Mouse (Mus musculus): ENCODE data around the gene Gm973. TPM values are rescaled to one million over a fixed set of nuclear protein-coding genes. Genes with fewer than 3 reads are reported as not detected.
A peak's percentile ranks its signal among the peaks of the same experiment; 100 is the strongest.

The Gm973 gene
- polyA plus RNA-seq, 1 experiment from 2014 or later, result 5.5 TPM

DNA sequence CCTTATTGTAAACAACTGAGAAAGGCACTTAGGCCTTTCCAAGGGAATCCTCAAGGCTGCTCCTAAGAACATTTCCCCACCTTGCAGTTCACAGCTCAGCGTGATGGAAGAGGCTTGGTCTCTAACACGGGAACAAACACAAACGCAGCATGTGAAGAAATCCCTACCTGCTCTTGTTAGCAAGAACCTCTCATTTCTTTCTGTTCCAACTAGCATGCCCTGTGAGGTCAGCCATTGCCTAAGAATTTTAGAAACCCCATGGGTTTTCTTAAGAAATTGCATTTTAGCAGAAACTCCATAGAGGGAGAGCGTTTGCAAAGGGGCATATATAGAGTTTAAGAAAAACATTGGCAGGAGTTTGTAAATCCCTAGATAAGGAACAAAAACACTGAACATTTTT lies 27.6 kb upstream of the Gm973 start:
- no peaks in the 10 kb centered on the region for H3K9me3 ChIP-seq (ENCODE audit: low read length)
- no peak overlapping the region for H3K9ac ChIP-seq (replicated peaks; ENCODE audit: low read depth)
- ATAC-seq, result peak; percentile 14; the same call in 1 of the 2 replicates

DNA sequence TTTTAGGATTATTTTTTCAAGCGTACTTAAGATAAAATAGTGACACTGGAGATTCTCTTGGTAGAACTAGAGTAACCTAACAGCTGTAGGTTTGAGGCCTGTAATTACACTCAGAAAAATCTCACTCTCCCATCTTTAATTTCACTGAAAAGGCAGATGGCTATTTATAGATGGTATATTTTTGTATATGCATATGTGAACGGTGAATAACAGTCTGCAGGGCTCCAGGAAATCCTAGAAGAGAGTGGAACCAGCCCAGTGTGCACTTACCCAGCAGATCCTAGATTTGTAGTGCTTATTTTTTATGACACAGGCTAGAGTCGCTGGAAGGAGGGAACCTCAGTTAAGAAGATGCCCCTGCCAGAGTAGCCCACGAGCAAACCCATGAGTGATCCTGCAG lies 27.1 kb upstream of the Gm973 start:
- H3K9me3 ChIP-seq (ENCODE audit: low read length), result no peaks in the 10 kb centered on the region
- H3K9ac ChIP-seq (replicated peaks; ENCODE audit: low read depth), result no peak overlapping the region
- DNase-seq (ENCODE audit: low spot score) (no peak), ATAC-seq (no peak)
- H3K36me3 ChIP-seq (ENCODE audit: insufficient read depth, low read length), result no peaks in the 10 kb centered on the region
- H3K4me1 ChIP-seq (ENCODE audit: insufficient read depth, low read depth, low read length), result peaks cover 20% of the 10 kb centered on the region; the same call in 1 of the 2 replicates
- 0 out of 2 replicates have a peak, but pooled peaks cover 1% of the 10 kb centered on the region for H3K27me3 ChIP-seq (replicated peaks; ENCODE audit: insufficient read depth, low read length)
- TF ChIP-seq CTCF (IDR thresholded peaks at IDR 0.05), result no peak
- no peak for TF ChIP-seq EP300 (IDR thresholded peaks at IDR 0.05)
- no peak overlapping the region for H3K4me3 ChIP-seq (ENCODE audit: low read depth, low read length)
- WGBS, result 15% methylated on average over 4 of the region's 4 CpGs
- H3K27ac ChIP-seq (ENCODE audit: low read length), result peak overlapping the region; percentile 77
- H3K4me2 ChIP-seq (replicated peaks; ENCODE audit: low read depth, low read length), result no peak overlapping the region

More for the DNA sequence above, 27.6 kb upstream of the Gm973 start:
- H3K4me2 ChIP-seq (replicated peaks; ENCODE audit: low read depth, low read length), result no peak overlapping the region
- H3K27me3 ChIP-seq (replicated peaks; ENCODE audit: insufficient read depth, low read length), result 0 out of 2 replicates have a peak, but pooled peaks cover 4% of the 10 kb centered on the region
- peak; percentile 69 for DNase-seq (ENCODE audit: low spot score)
- H3K4me3 ChIP-seq (ENCODE audit: low read depth, low read length), result no peak overlapping the region
- H3K36me3 ChIP-seq (ENCODE audit: insufficient read depth, low read length), result no peaks in the 10 kb centered on the region
- TF ChIP-seq EP300 (IDR thresholded peaks at IDR 0.05) (no peak), CTCF (IDR thresholded peaks at IDR 0.05) (no peak)
- H3K27ac ChIP-seq (ENCODE audit: low read length), result peak overlapping the region; percentile 77
- peaks cover 25% of the 10 kb centered on the region; the same call in 1 of the 2 replicates for H3K4me1 ChIP-seq (ENCODE audit: insufficient read depth, low read depth, low read length)
- 19% methylated on average over 4 of the region's 4 CpGs for WGBS

- Histone ChIP-seq H3K4me2 (replicated peaks; ENCODE audit: low read depth, low read length) (no peak overlapping the region), H3K27me3 (replicated peaks; ENCODE audit: insufficient read depth, low read length) (no peaks in the 10 kb centered on the region), H3K9me3 (ENCODE audit: low read length) (no peaks in the 10 kb centered on the region), H3K27ac (ENCODE audit: low read length) (0 out of 2 replicates have a peak overlapping the region, but pooled peaks have one; percentile 3), H3K36me3 (ENCODE audit: insufficient read depth, low read length) (no peaks in the 10 kb centered on the region), H3K4me1 (ENCODE audit: insufficient read depth, low read depth, low read length) (peaks cover 14% of the 10 kb centered on the region; the same call in 1 of the 2 replicates), H3K4me3 (ENCODE audit: low read depth, low read length) (no peak overlapping the region), H3K9ac (replicated peaks; ENCODE audit: low read depth) (no peak overlapping the region)
- WGBS, result 57% methylated on average over 9 of the region's 9 CpGs
- ATAC-seq (0 out of 2 replicates have a peak, but pooled peaks have one; percentile 11), DNase-seq (ENCODE audit: low spot score) (no peak)
- TF ChIP-seq CTCF (IDR thresholded peaks at IDR 0.05) (peak; percentile 14; the same call in 1 of the 2 replicates), EP300 (IDR thresholded peaks at IDR 0.05) (no peak)
Observed at GRCm38 (mm10) chr1:59491517-59491916, 24.5 kb upstream of the Gm973 start.

DNA sequence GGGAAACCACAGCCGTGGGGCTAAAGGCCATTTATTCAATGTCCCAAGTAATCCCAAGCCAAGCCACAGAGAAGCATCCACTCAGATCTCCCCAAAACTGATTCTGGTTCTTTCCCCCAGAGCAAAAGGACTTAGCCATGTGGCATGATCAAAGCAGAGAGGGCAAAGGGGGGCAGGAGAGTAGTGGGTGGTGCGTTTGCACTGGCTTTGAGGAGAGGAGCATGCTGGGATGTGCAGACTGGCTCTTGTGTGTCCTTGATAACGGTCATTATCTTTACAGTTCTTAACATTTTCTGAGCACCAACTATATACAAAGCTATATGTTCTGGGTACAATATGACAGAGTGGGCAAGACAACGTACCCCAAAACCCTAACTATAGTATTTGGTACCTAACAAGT lies 23.6 kb upstream of the Gm973 start:
- no peak overlapping the region for H3K27ac ChIP-seq (ENCODE audit: low read length)
- 65% methylated on average over 4 of the region's 4 CpGs for WGBS
- H3K4me3 ChIP-seq (ENCODE audit: low read depth, low read length), result no peak overlapping the region
- no peak overlapping the region for H3K9ac ChIP-seq (replicated peaks; ENCODE audit: low read depth)
- TF ChIP-seq EP300 (IDR thresholded peaks at IDR 0.05) (no peak), CTCF (IDR thresholded peaks at IDR 0.05) (no peak)
- H3K4me2 ChIP-seq (replicated peaks; ENCODE audit: low read depth, low read length), result no peak overlapping the region
- H3K9me3 ChIP-seq (ENCODE audit: low read length), result no peaks in the 10 kb centered on the region
- no peaks in the 10 kb centered on the region for H3K36me3 ChIP-seq (ENCODE audit: insufficient read depth, low read length)
- ATAC-seq, result no peak
- H3K27me3 ChIP-seq (replicated peaks; ENCODE audit: insufficient read depth, low read length), result no peaks in the 10 kb centered on the region
- no peak for DNase-seq (ENCODE audit: low spot score)
- H3K4me1 ChIP-seq (ENCODE audit: insufficient read depth, low read depth, low read length), result peaks cover 11% of the 10 kb centered on the region; the same call in 1 of the 2 replicates

DNA sequence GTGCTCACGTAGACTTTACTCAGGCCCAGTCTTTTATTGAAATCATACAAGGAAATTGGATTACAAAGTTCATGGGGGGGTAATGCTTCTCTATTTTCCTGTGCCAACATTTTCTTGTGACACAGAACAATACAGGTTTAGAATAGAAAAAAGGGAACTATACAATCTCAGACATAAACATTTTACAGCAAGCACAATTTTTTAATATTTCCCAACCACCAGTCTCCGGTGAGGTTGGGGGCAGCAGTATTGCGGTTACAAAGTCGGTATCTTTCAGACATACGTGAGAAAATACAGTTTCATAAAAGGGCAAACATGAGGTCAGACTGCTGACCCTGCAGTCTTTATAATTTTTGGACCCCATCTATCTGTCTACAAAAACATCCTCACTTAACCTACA lies 20.1 kb upstream of the Gm973 start:
- no peak for ATAC-seq
- no peak for DNase-seq (ENCODE audit: low spot score)
- TF ChIP-seq EP300 (IDR thresholded peaks at IDR 0.05) (no peak), CTCF (IDR thresholded peaks at IDR 0.05) (no peak)
- Histone ChIP-seq H3K9ac (replicated peaks; ENCODE audit: low read depth) (no peak overlapping the region), H3K4me2 (replicated peaks; ENCODE audit: low read depth, low read length) (no peak overlapping the region), H3K36me3 (ENCODE audit: insufficient read depth, low read length) (no peaks in the 10 kb centered on the region), H3K27ac (ENCODE audit: low read length) (no peak overlapping the region), H3K4me1 (ENCODE audit: insufficient read depth, low read depth, low read length) (peaks cover 2% of the 10 kb centered on the region; the same call in 1 of the 2 replicates), H3K4me3 (ENCODE audit: low read depth, low read length) (no peak overlapping the region), H3K9me3 (ENCODE audit: low read length) (no peaks in the 10 kb centered on the region), H3K27me3 (replicated peaks; ENCODE audit: insufficient read depth, low read length) (no peaks in the 10 kb centered on the region)
- 74% methylated on average over 5 of the region's 5 CpGs for WGBS

- 48% methylated on average over 6 of the region's 6 CpGs for WGBS
- no peak overlapping the region for H3K4me3 ChIP-seq (ENCODE audit: low read depth, low read length)
- H3K27ac ChIP-seq (ENCODE audit: low read length), result no peak overlapping the region
- DNase-seq (ENCODE audit: low spot score) (peak; percentile 39), ATAC-seq (peak; percentile 64)
- no peaks in the 10 kb centered on the region for H3K27me3 ChIP-seq (replicated peaks; ENCODE audit: insufficient read depth, low read length)
- TF ChIP-seq CTCF (IDR thresholded peaks at IDR 0.05) (no peak), EP300 (IDR thresholded peaks at IDR 0.05) (peak; percentile 2)
- no peak overlapping the region; the same call in 1 of the 2 replicates for H3K4me2 ChIP-seq (replicated peaks; ENCODE audit: low read depth, low read length)
- H3K9ac ChIP-seq (replicated peaks; ENCODE audit: low read depth), result no peak overlapping the region
- H3K4me1 ChIP-seq (ENCODE audit: insufficient read depth, low read depth, low read length), result no peaks in the 10 kb centered on the region
- H3K9me3 ChIP-seq (ENCODE audit: low read length), result no peaks in the 10 kb centered on the region
- no peaks in the 10 kb centered on the region for H3K36me3 ChIP-seq (ENCODE audit: insufficient read depth, low read length)
Observed at GRCm38 (mm10) chr1:59497741-59498613, 18.1 kb upstream of the Gm973 start.
